Mouse (Mus musculus) C3H10T1/2 (cell line): ENCODE measurements around the gene Mrgprh. TPM values are rescaled to one million over a fixed set of nuclear protein-coding genes. Genes with fewer than 3 reads are reported as not detected.

Experiments
- polyA plus RNA-seq, 2 experiments: library from polyadenylated mRNA; unstranded; fragments of >200 nt; fragmentation: generic; extraction: Trizol; gene quantifications; one replicate each; pipeline ENCODE4 v1.2.1; 2012; ENCODE audit warnings: missing spikeins in 2 of 2

The Mrgprh gene
- polyA plus RNA-seq = not detected

DNA sequence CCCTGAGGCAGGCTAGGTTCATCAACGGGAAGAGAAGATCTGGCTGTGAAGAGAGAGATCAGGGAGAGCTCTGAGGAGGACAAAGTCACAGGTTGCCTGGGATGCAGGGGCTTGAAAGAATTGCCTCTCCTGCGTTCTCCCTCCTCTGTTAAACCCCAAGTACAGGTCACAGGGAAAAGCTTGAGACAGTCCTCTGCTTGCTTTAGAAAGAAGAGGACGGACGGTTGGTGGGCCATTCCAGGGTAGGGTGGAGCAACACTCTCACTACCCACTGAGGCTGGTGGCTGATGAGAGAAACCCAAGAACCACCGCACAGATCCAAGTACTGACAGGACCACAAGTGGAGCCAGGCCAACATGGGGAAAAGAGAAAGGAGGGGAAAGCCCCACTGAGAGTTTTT is at the start of gene Mrgprh:
Gene Mrgprh (plus strand): TSS at position 301 of the 400 bp plus-strand sequence.

DNA sequence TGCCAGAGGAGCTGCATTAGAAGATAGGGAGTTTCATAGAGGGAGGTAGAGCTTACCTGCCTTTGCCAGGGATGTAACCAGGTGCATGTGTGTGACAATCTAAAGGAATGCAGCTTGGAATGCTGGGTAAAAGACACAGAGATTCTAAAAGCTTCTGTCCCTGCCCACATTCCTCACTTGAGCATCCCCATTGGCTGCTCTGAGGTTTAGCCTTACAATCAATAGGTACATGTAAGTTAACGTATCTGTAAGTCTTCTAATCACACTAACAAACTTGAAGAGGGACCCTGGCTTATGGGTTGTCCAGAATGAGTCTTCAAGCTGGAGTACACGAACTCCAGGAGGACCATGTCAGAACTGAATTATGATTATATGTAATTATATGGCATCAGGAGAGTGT is 7.8 kb upstream of the Mrgprh start, which contains the start of gene Mas1:
Gene Mas1 (minus strand): TSS at position 101 of the 400 bp plus-strand sequence.

GRCm38 (mm10) chr17:12909361-12910280 is 33.8 kb downstream of the Mrgprh start, which contains the start of gene Pnldc1:
Gene Pnldc1, minus strand, starts transcription at chr17:12910230.

GRCm38 (mm10) chr17:12915488-12915880 is 39.6 kb downstream of the Mrgprh start, which contains the start of gene Tcp1:
Gene Tcp1, plus strand, starts transcription at chr17:12915701.

DNA sequence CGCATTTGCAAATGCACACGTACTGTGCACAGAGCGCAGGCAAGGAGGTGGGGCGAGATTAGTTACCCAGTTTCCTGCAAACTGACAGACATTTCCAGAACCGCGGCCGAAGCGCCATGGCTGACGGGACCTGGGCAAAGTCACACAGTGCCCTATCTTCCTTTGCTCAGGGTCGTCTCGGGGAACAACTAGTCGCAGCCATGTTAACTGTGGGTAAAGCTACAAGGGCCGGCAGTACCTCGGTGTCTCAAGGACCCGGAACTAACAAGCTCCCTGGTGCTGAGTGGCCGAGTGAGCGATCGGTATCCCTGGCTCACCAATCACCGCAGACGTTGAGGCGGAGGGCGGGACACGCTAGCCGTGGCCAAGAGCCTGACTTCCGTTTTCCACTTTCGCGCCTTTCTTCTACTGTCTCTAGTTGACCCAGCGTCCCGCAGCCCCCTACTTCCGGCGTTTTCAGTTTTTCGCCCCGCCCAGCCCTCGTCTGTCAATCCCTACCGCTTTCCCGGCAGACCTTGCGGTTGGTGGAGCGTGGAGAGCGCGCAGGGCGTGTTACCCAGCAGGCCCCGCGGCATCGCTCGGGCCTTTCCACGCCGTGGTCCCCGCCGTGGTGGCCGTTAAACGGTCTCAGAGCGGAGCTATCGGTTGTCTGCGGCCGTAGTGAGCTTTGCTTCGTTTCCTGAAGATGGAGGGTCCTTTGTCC is 40.2 kb downstream of the Mrgprh start, which contains the start of gene Mrpl18:
Gene Mrpl18 (minus strand): TSS at position 465 of the 703 bp plus-strand sequence.

Other genes with a start within 250 kb of the Mrgprh start
- under 1 TPM in 1 of 2 experiments, not detected in 1; 0.15 TPM for gene Slc22a1, start 200.2 kb upstream of the Mrgprh start, polyA plus RNA-seq
- gene Igf2r, start 106.4 kb upstream of the Mrgprh start, polyA plus RNA-seq = 10 to 100 TPM in 1 of 2 experiments, 1 to 10 TPM in 1; 1.1 to 34.1 TPM
- gene Mas1, start 7.9 kb upstream of the Mrgprh start, polyA plus RNA-seq = under 1 TPM in 1 of 2 experiments, not detected in 1; 0.18 TPM
- 1 to 10 TPM in 1 of 2 experiments, under 1 TPM in 1; 0.09 to 1.3 TPM for gene Pnldc1, start 34.2 kb downstream of the Mrgprh start, polyA plus RNA-seq
- gene Tcp1, start 39.7 kb downstream of the Mrgprh start, polyA plus RNA-seq = 100 to 1,000 TPM; 164 to 184 TPM
- gene Mrpl18, start 40.3 kb downstream of the Mrgprh start, polyA plus RNA-seq = 10 to 100 TPM; 40.5 to 66.4 TPM
- gene Acat3, start 64.6 kb downstream of the Mrgprh start, polyA plus RNA-seq = 1 to 10 TPM in 1 of 2 experiments, under 1 TPM in 1; 0.78 to 9.4 TPM
- 100 to 1,000 TPM in 1 of 2 experiments, 10 to 100 TPM in 1; 75.1 to 110 TPM for gene Acat2, start 84.7 kb downstream of the Mrgprh start, polyA plus RNA-seq
- 10 to 100 TPM in 1 of 2 experiments, 1 to 10 TPM in 1; 3.6 to 24.0 TPM for gene Wtap, start 118.1 kb downstream of the Mrgprh start, polyA plus RNA-seq
- 10 to 100 TPM; 63.9 to 94.5 TPM for gene Sod2, start 130.8 kb downstream of the Mrgprh start, polyA plus RNA-seq
- gene Gpr31b, start 176.3 kb downstream of the Mrgprh start, polyA plus RNA-seq = not detected
- gene Tcp10b, start 185.1 kb downstream of the Mrgprh start, polyA plus RNA-seq = not detected